Mouse (Mus musculus) lung, postnatal 0 days (tissue): ENCODE measurements around the gene Arglu1. TPM values are rescaled to one million over a fixed set of nuclear protein-coding genes. Genes with fewer than 3 reads are reported as not detected.

Experiments used
- ATAC-seq: fragments of 200-750 bp; cut with Nextera tagmentation; 2 replicates; pipeline ENCODE4 v1.8.0; 2017; ENCODE audit warnings: moderate library complexity
- DNase-seq: peaks from one replicate; pipeline ENCODE4 v3.0.0-alpha.2; 2016; ENCODE audit warnings: low spot score
- H3K27ac ChIP-seq: fragments of 300-500 bp; sonication (generic); 2 replicates; pipeline ENCODE4 v1.5.1; 2014; ENCODE audit warnings: antibody characterized with exemption, mild to moderate bottlenecking, low read length, mixed read lengths
- H3K27me3 ChIP-seq: fragments of 300-500 bp; sonication (generic); replicated peaks from 2 replicates; pipeline ENCODE4 v1.6.1; 2014; ENCODE audit warnings: low read length, mixed read lengths; ENCODE audit not compliant: insufficient read depth
- H3K36me3 ChIP-seq: fragments of 300-500 bp; sonication (generic); 2 replicates; pipeline ENCODE4 v1.6.1; 2014; ENCODE audit warnings: low read length, mixed read lengths; ENCODE audit not compliant: insufficient read depth
- H3K4me1 ChIP-seq: fragments of 300-500 bp; sonication (generic); 2 replicates; pipeline ENCODE4 v1.6.1; 2014; ENCODE audit warnings: antibody characterized with exemption, low read depth, low read length, mixed read lengths; ENCODE audit not compliant: insufficient read depth
- H3K4me2 ChIP-seq: fragments of 300-500 bp; sonication (generic); replicated peaks from 2 replicates; pipeline ENCODE4 v1.6.1; 2014; ENCODE audit warnings: low read depth, mild to moderate bottlenecking, low read length, moderate library complexity, mixed read lengths
- H3K4me3 ChIP-seq: fragments of 300-500 bp; sonication (generic); 2 replicates; pipeline ENCODE4 v1.5.1; 2014; ENCODE audit warnings: low read depth, low read length
- H3K9ac ChIP-seq: fragments of 300-500 bp; sonication (generic); replicated peaks from 2 replicates; pipeline ENCODE4 v1.6.1; 2014; ENCODE audit warnings: low read depth, mild to moderate bottlenecking
- H3K9me3 ChIP-seq: fragments of 300-500 bp; sonication (generic); 2 replicates; pipeline ENCODE4 v1.6.1; 2016; ENCODE audit warnings: low read length, mixed read lengths
- CTCF ChIP-seq: IDR thresholded peaks from 2 replicates; pipeline ENCODE4 v1.5.1; 2016; ENCODE audit warnings: antibody characterized with exemption, mild to moderate bottlenecking
- EP300 ChIP-seq: IDR thresholded peaks from 2 replicates; pipeline ENCODE4 v1.6.1; 2016; ENCODE audit warnings: antibody characterized with exemption, mild to moderate bottlenecking, control low read depth
- WGBS: fragments of 180-500 bp; shearing (Covaris S2); extraction: QIAGEN DNeasy Blood & Tissue Kit; methylation state at CpG from one replicate; pipeline ENCODE4 v1.1.7; 2014; 5-methylcytosine and 5-hydroxymethylcytosine counted together
- polyA plus RNA-seq: library from polyadenylated mRNA; unstranded; fragments of >200 nt; fragmentation: Nextera tagmentation; extraction: Ambion mirVana; gene quantifications from 2 replicates; pipeline ENCODE4 v1.2.1, GENCODE M21; 2015

Arglu1 gene
- polyA plus RNA-seq, 1 experiment from 2014 or later = 126 TPM

DNA sequence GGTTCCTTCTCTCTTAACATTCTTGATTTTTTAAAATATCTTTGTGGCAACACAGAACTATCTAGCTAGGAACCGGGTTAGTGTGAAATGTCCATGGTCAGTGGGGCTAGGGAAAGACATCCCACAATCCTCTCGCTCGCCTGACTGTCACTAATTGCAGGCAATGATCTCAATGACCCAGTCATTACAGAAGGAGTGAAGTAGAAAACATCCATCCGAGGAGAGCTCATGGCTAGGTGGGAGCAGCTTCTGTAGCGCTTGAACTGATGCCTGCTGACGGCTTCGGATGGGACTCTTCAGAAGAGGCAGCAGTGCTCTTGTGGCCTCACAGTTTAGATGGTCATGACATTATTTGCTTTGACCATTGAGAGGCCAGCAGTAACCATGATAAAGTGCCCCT, 58.9 kb downstream of the Arglu1 start:
- Histone ChIP-seq H3K27ac (no peak overlapping the region), H3K27me3 (no peaks in the 10 kb centered on the region), H3K4me1 (peaks cover 4% of the 10 kb centered on the region; the same call in 1 of the 2 replicates), H3K4me2 (no peak overlapping the region), H3K9ac (no peak overlapping the region), H3K4me3 (no peak overlapping the region), H3K36me3 (no peaks in the 10 kb centered on the region; the same call in 1 of the 2 replicates), H3K9me3 (no peaks in the 10 kb centered on the region)
- no peak for TF ChIP-seq CTCF
- TF ChIP-seq EP300 = no peak
- DNase-seq (no peak), ATAC-seq (no peak)
- 77% methylated on average over 7 of the region's 7 CpGs for WGBS

- Histone ChIP-seq H3K36me3 (peaks cover 17% of the 10 kb centered on the region; the same call in 1 of the 2 replicates), H3K27me3 (no peaks in the 10 kb centered on the region), H3K9ac (no peak overlapping the region), H3K4me2 (no peak overlapping the region), H3K4me1 (peaks cover 7% of the 10 kb centered on the region; the same call in 1 of the 2 replicates), H3K27ac (no peak overlapping the region), H3K9me3 (no peaks in the 10 kb centered on the region), H3K4me3 (no peak overlapping the region)
- WGBS = 24% methylated on average over 7 of the region's 7 CpGs
- DNase-seq (no peak), ATAC-seq (no peak)
- TF ChIP-seq CTCF (no peak), EP300 (no peak)
These were observed 66.3 kb downstream of the Arglu1 start for GRCm38 (mm10) chr8:8624017-8624416.

DNA sequence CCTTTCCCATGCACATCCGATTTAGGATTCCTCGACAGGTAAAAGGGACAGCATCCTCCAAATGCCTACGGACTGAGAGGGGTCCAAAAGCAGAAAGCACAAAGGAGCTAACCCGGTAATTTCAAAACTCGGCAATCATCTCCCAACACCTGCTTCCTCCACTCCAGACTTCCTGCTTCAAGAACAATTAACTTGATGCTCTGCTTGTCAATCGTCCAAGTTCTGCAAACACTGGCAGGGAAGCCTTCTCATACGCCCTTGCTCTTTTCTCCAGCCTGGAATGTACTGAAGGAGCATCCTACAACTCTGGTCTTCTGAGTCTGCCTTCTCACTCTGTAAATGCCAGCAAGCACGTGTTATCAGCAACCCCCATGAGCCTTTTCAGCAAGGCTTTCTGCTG, 66.8 kb downstream of the Arglu1 start:
- Histone ChIP-seq H3K4me1 (peaks cover 7% of the 10 kb centered on the region; the same call in 1 of the 2 replicates), H3K36me3 (peaks cover 21% of the 10 kb centered on the region), H3K9me3 (no peaks in the 10 kb centered on the region), H3K27ac (no peak overlapping the region), H3K27me3 (no peaks in the 10 kb centered on the region), H3K4me2 (no peak overlapping the region), H3K9ac (no peak overlapping the region), H3K4me3 (no peak overlapping the region)
- peak; percentile 77 for ATAC-seq
- DNase-seq = peak; percentile 68
- 25% methylated on average over 8 of the region's 8 CpGs for WGBS
- TF ChIP-seq CTCF = no peak
- TF ChIP-seq EP300 = peak; percentile 93

DNA sequence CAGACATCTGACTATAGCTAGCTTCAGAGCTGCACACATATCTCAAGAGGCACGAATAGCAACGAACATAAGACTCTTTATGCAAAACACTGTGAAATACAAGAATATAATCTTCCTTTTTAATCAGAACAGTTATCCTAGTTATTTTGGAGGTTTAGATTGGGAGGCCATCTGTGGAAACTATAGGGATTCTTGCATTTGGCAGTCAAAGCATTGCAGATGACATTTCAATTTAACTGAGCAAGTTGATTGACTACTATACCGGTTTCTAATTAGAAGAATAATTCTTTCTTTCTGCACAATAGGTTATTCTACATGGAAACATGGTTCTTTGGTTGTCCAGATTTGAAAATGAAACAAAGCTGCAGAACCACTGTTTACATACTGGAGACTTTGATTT, 67.8 kb downstream of the Arglu1 start:
- Histone ChIP-seq H3K9ac (no peak overlapping the region), H3K9me3 (no peaks in the 10 kb centered on the region), H3K27me3 (no peaks in the 10 kb centered on the region), H3K4me3 (no peak overlapping the region), H3K27ac (no peak overlapping the region), H3K36me3 (peaks cover 21% of the 10 kb centered on the region; the same call in 1 of the 2 replicates), H3K4me1 (peaks cover 7% of the 10 kb centered on the region; the same call in 1 of the 2 replicates), H3K4me2 (no peak overlapping the region)
- DNase-seq (no peak), ATAC-seq (no peak)
- WGBS = 88% methylated on average over 3 of the region's 3 CpGs
- TF ChIP-seq EP300 = no peak
- no peak for TF ChIP-seq CTCF

GRCm38 (mm10) chr8:8622031-8622430, 68.3 kb downstream of the Arglu1 start:
- Histone ChIP-seq H3K36me3 (peaks cover 21% of the 10 kb centered on the region; the same call in 1 of the 2 replicates), H3K4me3 (no peak overlapping the region), H3K27ac (no peak overlapping the region), H3K9ac (no peak overlapping the region), H3K4me1 (peaks cover 7% of the 10 kb centered on the region; the same call in 1 of the 2 replicates), H3K27me3 (no peaks in the 10 kb centered on the region), H3K9me3 (no peaks in the 10 kb centered on the region), H3K4me2 (no peak overlapping the region)
- 90% methylated on average over 12 of the region's 12 CpGs for WGBS
- DNase-seq = no peak
- ATAC-seq = no peak
- TF ChIP-seq EP300 = no peak
- no peak for TF ChIP-seq CTCF

DNA sequence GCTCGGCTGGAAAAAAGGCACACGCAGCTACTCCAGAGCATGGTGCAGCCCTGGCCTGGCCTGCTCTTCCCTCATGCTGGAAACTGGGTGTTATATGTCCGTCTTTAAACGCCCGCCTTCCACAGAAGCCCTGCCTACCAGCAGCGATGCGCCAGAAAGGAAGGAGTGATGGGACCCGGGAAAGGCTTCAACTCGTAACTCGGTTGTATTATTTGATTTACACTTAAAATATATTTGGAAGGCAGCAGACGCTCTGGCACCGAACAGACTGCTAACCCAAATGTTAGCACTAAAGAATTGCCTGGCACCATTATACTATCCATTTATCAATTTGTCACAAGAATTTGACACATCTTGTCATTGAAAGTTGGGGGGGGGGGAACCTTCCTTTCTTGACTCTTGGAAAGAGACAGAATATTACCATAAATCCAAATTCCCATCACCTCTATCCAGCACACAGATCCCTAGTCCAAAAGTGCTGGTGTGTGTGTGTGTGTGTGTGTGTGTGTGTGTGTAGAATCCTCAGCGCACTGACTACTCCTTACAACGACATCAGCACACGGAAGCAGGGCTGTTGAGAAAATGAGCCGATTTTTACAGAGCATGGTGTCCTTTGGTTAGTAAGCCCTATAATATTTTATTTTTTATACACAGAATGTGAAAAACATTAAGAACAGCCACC, 68.9 kb downstream of the Arglu1 start:
- ATAC-seq = no peak
- TF ChIP-seq CTCF (no peak), EP300 (no peak)

More for the DNA sequence above, 68.9 kb downstream of the Arglu1 start:
- peaks cover 21% of the 10 kb centered on the region; the same call in 1 of the 2 replicates for H3K36me3 ChIP-seq
- DNase-seq = no peak
- H3K4me2 ChIP-seq = no peak overlapping the region
- peaks cover 7% of the 10 kb centered on the region; the same call in 1 of the 2 replicates for H3K4me1 ChIP-seq
- no peak overlapping the region for H3K27ac ChIP-seq
- H3K4me3 ChIP-seq = no peak overlapping the region
- no peaks in the 10 kb centered on the region for H3K9me3 ChIP-seq
- H3K9ac ChIP-seq = no peak overlapping the region
- H3K27me3 ChIP-seq = no peaks in the 10 kb centered on the region
- WGBS = 73% methylated on average over 16 of the region's 16 CpGs
